Mouse (Mus musculus): Measurements from ENCODE around the gene Chrna3.

GRCm38 (mm10) chr9:55065241-55065640 is 38.9 kb upstream of the Chrna3 start:
- TF ChIP-seq CTCF (conservative IDR thresholded peaks at IDR 0.05; ENCODE audit: insufficient read depth, insufficient read length, low read depth, low read length) (no peak), POLR2A (IDR thresholded peaks at IDR 0.05; ENCODE audit: low read depth, low read length) (no peak)
